Mouse (Mus musculus): ENCODE results near the gene Dpm3. TPM values are rescaled to one million over a fixed set of nuclear protein-coding genes. Genes with fewer than 3 reads are reported as not detected.

The Dpm3 gene
- total and polyA plus RNA-seq, 3 experiments: 52.7 to 228 (median 74.8) TPM

GRCm38 (mm10) chr3:89291874-89292273, 32.7 kb downstream of the Dpm3 start:
- TF ChIP-seq USF2 (conservative IDR thresholded peaks at IDR 0.05; ENCODE audit: low read depth, low read length) (no peak), MXI1 (IDR thresholded peaks at IDR 0.05; ENCODE audit: low read depth, low read length) (no peak), RCOR1 (conservative IDR thresholded peaks at IDR 0.05; ENCODE audit: low read depth, low read length) (no peak), MYC (IDR thresholded peaks at IDR 0.05; ENCODE audit: low read depth, low read length) (no peak), GABPA (IDR thresholded peaks at IDR 0.05; ENCODE audit: insufficient replicate concordance, low read depth, low read length) (no peak), MAZ (IDR thresholded peaks at IDR 0.05; ENCODE audit: low read depth, low read length) (no peak), MEF2A (IDR thresholded peaks at IDR 0.05; ENCODE audit: borderline replicate concordance, low read depth, low read length) (no peak), RAD21 (IDR thresholded peaks at IDR 0.05; ENCODE audit: low read depth, low read length) (no peak), NRF1 (IDR thresholded peaks at IDR 0.05; ENCODE audit: low read depth, low read length) (no peak), CHD2 (IDR thresholded peaks at IDR 0.05; ENCODE audit: low read length) (no peak), ETS1 (conservative IDR thresholded peaks at IDR 0.05; ENCODE audit: low read depth, low read length) (no peak), UBTF (IDR thresholded peaks at IDR 0.05; ENCODE audit: low read depth, low read length) (no peak), BHLHE40 (IDR thresholded peaks at IDR 0.05; ENCODE audit: low read depth, low read length) (no peak), MAFK (IDR thresholded peaks at IDR 0.05; ENCODE audit: insufficient replicate concordance, low read length) (no peak), PAX5 (IDR thresholded peaks at IDR 0.05; ENCODE audit: low read length) (no peak), EP300 (IDR thresholded peaks at IDR 0.05; ENCODE audit: low read length) (no peak), CTCF (conservative IDR thresholded peaks at IDR 0.05 in 1 of 2, IDR thresholded peaks at IDR 0.05 in 1 of 2; ENCODE audit: low read depth in 2 of 2, low read length in 2 of 2) (no peak), E2F4 (IDR thresholded peaks at IDR 0.05; ENCODE audit: insufficient replicate concordance, low read depth, low read length) (no peak), HCFC1 (IDR thresholded peaks at IDR 0.05; ENCODE audit: low read depth, low read length) (no peak)
- no peaks in the 10 kb centered on the region for H3K79me2 ChIP-seq (replicated peaks; ENCODE audit: control insufficient read depth, extremely low read depth, insufficient read depth, poor library complexity, severe bottlenecking)
- no peak overlapping the region for H3K9ac ChIP-seq (ENCODE audit: insufficient read depth, low read depth)
- H3K36me3 ChIP-seq (replicated peaks in 1 of 2; ENCODE audit: control insufficient read depth in 1 of 2, insufficient read depth in 1 of 2, low read length in 1 of 2): no peaks in the 10 kb centered on the region
- no peaks in the 10 kb centered on the region for H3K27me3 ChIP-seq (replicated peaks)
- in situ Hi-C loops (cut with MboI; ENCODE audit: low pct_ligation_motif_present, low pct_unique_long_range_greater_than_20kb, low sequenced_read_pairs): no loop called here
- no peak for DNase-seq (ENCODE audit: extremely low read depth)
- dilution Hi-C loops (cut with MboI; ENCODE audit: extremely low pct_ligation_motif_present, extremely low pct_unique_long_range_greater_than_20kb, low sequenced_read_pairs): no loop called here
- H3K4me2 ChIP-seq (ENCODE audit: insufficient read depth, low read depth, poor library complexity, severe bottlenecking): no peak overlapping the region
- no peaks in the 10 kb centered on the region for H3K9me3 ChIP-seq (replicated peaks; ENCODE audit: low read length)
- no peak overlapping the region for H3K27ac ChIP-seq (ENCODE audit: insufficient read depth, low read depth)
- H3K4me1 ChIP-seq (ENCODE audit: control insufficient read depth in 1 of 2, insufficient read depth in 2 of 2): peaks cover 12 to 42% of the 10 kb centered on the region in 2 experiments
- no peak overlapping the region for H3K4me3 ChIP-seq (replicated peaks in 1 of 3; ENCODE audit: low read depth in 2 of 3, low read length in 2 of 3, poor library complexity in 1 of 3)

DNA sequence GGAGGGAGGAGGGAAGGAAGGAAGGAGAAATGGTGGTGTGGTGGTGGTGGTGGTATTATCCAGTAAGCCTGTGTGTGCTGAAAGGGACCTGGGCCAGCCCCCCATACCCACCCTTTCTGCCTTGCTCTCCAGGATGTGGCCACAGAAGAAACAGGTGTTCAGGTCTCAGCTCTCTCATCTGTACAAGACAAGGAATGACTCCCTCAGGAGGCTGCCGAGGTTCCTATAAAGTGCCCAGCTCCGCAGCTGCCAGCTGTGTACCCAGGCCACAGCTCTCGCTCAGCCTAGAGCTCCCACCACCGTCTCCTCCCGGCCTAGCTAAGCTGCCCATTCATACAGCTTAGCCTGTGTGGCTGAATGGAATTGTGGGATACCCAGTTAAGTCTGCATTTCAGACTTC, 33.1 kb downstream of the Dpm3 start:
- Histone ChIP-seq H3K36me3 (replicated peaks in 1 of 2; ENCODE audit: control insufficient read depth in 1 of 2, insufficient read depth in 1 of 2, low read length in 1 of 2) (no peaks in the 10 kb centered on the region), H3K4me3 (replicated peaks in 1 of 3; ENCODE audit: low read depth in 2 of 3, low read length in 2 of 3, poor library complexity in 1 of 3) (no peak overlapping the region), H3K79me2 (replicated peaks; ENCODE audit: control insufficient read depth, extremely low read depth, insufficient read depth, poor library complexity, severe bottlenecking) (no peaks in the 10 kb centered on the region), H3K4me1 (ENCODE audit: control insufficient read depth in 1 of 2, insufficient read depth in 2 of 2) (peaks cover 12 to 45% of the 10 kb centered on the region in 2 experiments), H3K27ac (ENCODE audit: insufficient read depth, low read depth) (no peak overlapping the region), H3K9ac (ENCODE audit: insufficient read depth, low read depth) (no peak overlapping the region), H3K9me3 (replicated peaks; ENCODE audit: low read length) (no peaks in the 10 kb centered on the region), H3K4me2 (ENCODE audit: insufficient read depth, low read depth, poor library complexity, severe bottlenecking) (no peak overlapping the region), H3K27me3 (replicated peaks) (no peaks in the 10 kb centered on the region)
- no peak for DNase-seq (ENCODE audit: extremely low read depth)
- no peak for TF ChIP-seq ZNF384 (IDR thresholded peaks at IDR 0.05; ENCODE audit: low read depth, low read length)
- no peak for TF ChIP-seq MAX (IDR thresholded peaks at IDR 0.05; ENCODE audit: low read length)
- TF ChIP-seq BHLHE40 (IDR thresholded peaks at IDR 0.05; ENCODE audit: low read depth, low read length): no peak
- TF ChIP-seq HCFC1 (IDR thresholded peaks at IDR 0.05; ENCODE audit: low read depth, low read length): no peak
- no peak for TF ChIP-seq PAX5 (IDR thresholded peaks at IDR 0.05; ENCODE audit: low read length)
- TF ChIP-seq USF1 (IDR thresholded peaks at IDR 0.05; ENCODE audit: low read depth, low read length): no peak
- no peak for TF ChIP-seq MAFK (IDR thresholded peaks at IDR 0.05; ENCODE audit: insufficient replicate concordance, low read length)
- no peak for TF ChIP-seq MYC (IDR thresholded peaks at IDR 0.05; ENCODE audit: low read depth, low read length)
- no peak for TF ChIP-seq JUN (IDR thresholded peaks at IDR 0.05; ENCODE audit: insufficient read depth, low read depth, low read length)
- no peak for TF ChIP-seq GABPA (IDR thresholded peaks at IDR 0.05; ENCODE audit: insufficient replicate concordance, low read depth, low read length)
- TF ChIP-seq CTCF (conservative IDR thresholded peaks at IDR 0.05 in 1 of 2, IDR thresholded peaks at IDR 0.05 in 1 of 2; ENCODE audit: low read depth in 2 of 2, low read length in 2 of 2): no peak
- no peak for TF ChIP-seq MXI1 (IDR thresholded peaks at IDR 0.05; ENCODE audit: low read depth, low read length)
- TF ChIP-seq NELFE (IDR thresholded peaks at IDR 0.05; ENCODE audit: low read depth, low read length): no peak
- no peak for TF ChIP-seq RAD21 (IDR thresholded peaks at IDR 0.05; ENCODE audit: low read depth, low read length)
- TF ChIP-seq EP300 (IDR thresholded peaks at IDR 0.05; ENCODE audit: low read length): no peak
- no peak for TF ChIP-seq SMC3 (IDR thresholded peaks at IDR 0.05; ENCODE audit: low read depth, low read length)
- no peak for TF ChIP-seq POLR2AphosphoS2 (IDR thresholded peaks at IDR 0.05; ENCODE audit: low read depth, low read length)
- in situ Hi-C loops (cut with MboI; ENCODE audit: low pct_ligation_motif_present, low pct_unique_long_range_greater_than_20kb, low sequenced_read_pairs) (no loop called here), dilution Hi-C loops (cut with MboI; ENCODE audit: extremely low pct_ligation_motif_present, extremely low pct_unique_long_range_greater_than_20kb, low sequenced_read_pairs) (no loop called here)

Data from CH12.LX (cell line).